Mouse (Mus musculus): ENCODE measurements at regions not wholly inside any gene's neighbourhood (a gene's known extent, or its start where the extent isn't known, plus 50 kb on each side); places are given as distances from the start of the nearest gene placed in this dataset.
A peak's percentile ranks its signal among the peaks of the same experiment; 100 is the strongest.

DNA sequence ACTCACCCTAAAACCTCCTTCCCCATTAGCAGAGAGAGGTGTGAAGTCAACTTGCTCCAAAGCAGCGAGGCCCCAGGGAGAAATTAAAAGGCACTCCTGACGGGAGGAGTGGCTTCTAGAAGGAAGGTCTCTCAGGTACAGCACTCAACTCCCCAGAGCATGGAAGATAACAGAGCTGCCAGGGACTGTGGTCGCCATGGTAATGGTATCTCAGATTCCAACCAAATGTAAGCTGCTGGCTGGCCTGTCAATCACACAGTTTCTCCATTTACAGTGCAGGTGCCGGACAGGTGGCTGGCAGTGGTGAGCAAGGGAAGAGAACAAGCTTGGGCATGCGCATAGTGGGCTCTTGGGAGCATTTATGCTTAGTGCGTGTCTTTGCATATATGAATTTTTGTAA lies 213.5 kb upstream of the Bcor start:
- no peak overlapping the region for H3K4me2 ChIP-seq

DNA sequence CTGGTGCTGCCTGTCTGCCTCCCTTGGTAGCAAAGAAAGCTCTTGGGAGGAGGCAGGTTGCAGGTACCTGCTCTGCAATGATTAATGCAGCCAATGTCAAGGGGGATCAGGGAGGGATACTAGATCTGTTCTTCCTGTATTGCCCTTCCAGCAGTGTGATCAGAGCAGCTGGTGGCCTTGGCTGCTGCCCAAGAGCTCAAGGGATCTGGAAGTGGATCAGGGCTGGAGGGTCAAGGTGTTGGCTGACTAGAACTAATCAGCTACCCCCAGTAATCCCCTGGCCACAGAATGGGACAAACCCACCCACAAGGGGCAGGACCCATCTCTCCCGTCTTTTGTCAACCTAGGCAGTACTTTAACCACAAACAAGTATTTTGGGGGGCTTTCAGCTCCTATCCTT lies 211.8 kb upstream of the Atp6ap2 start:
- H3K9ac ChIP-seq, result no peak overlapping the region
- no peaks in the 10 kb centered on the region for H3K9me3 ChIP-seq (replicated peaks)
- H3K4me3 ChIP-seq (replicated peaks), result no peak overlapping the region
- H3K4me2 ChIP-seq, result no peak overlapping the region
- DNase-seq (no peak), ATAC-seq (ENCODE audit: low read depth) (no peak)
- no peaks in the 10 kb centered on the region for H3K4me1 ChIP-seq (replicated peaks)
- H3K36me3 ChIP-seq, result no peaks in the 10 kb centered on the region
- peak overlapping the region; percentile 59 for H3K27ac ChIP-seq
- no peaks in the 10 kb centered on the region; the same call in 1 of the 2 replicates for H3K27me3 ChIP-seq
- 39% methylated on average over 1 of the region's 1 CpGs for WGBS (ENCODE audit: insufficient replicate concordance)

More for the DNA sequence above, 213.5 kb upstream of the Bcor start:
- no peaks in the 10 kb centered on the region for H3K9me3 ChIP-seq (replicated peaks)
- DNase-seq (no peak), ATAC-seq (ENCODE audit: low read depth) (no peak)
- no peaks in the 10 kb centered on the region for H3K36me3 ChIP-seq
- no peak overlapping the region for H3K4me3 ChIP-seq (replicated peaks)
- no peak overlapping the region for H3K27ac ChIP-seq
- no peaks in the 10 kb centered on the region for H3K4me1 ChIP-seq (replicated peaks)
- 56% methylated on average over 6 of the region's 6 CpGs for WGBS (ENCODE audit: insufficient replicate concordance)
- no peaks in the 10 kb centered on the region; the same call in 1 of the 2 replicates for H3K27me3 ChIP-seq
- no peak overlapping the region for H3K9ac ChIP-seq

DNA sequence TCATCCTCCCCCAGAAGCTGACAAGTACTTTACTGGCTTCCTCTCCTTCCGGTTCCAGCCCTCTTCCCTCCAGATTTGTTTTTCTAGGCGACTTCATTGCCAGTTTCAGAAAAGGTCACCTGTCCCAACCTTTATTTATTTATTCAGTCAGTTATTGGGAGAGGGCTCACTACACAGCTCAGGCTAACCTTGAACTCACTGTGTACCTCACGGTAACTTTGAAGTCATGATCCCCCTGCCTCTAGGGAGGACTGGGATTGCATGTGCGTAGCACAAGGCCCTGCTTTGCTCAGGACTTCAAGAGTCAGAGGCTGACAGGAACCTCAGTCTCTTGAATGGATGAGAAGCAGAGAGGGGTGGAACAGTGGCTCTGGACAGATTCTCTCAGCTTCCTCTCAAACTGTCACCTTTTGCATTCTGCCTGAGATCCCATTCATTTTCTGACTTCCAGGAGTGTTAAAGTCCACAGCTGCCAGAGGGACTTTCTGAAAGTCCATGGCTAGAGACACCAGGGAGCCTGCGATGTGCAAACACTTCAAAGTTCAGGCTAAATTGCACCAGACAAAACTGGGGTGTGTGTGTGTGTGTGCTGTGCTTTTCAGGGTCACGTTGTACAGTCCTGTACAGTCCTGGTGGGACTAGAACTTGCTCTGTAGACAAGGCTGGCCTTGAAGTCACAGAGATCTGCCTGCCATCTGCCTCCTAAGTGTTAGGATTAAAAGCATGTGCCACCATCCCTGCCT lies 211.2 kb upstream of the Atp6ap2 start:
- peak; percentile 61; the same call in 1 of the 2 replicates for ATAC-seq (ENCODE audit: low read depth)

GRCm38 (mm10) chrX:12377441-12377840 lies 210.2 kb upstream of the Atp6ap2 start:
- ATAC-seq (ENCODE audit: low read depth), result no peak
- Histone ChIP-seq H3K27me3 (no peaks in the 10 kb centered on the region; the same call in 1 of the 2 replicates), H3K4me1 (replicated peaks) (no peaks in the 10 kb centered on the region)

More for the DNA sequence above, 211.2 kb upstream of the Atp6ap2 start:
- H3K36me3 ChIP-seq, result no peaks in the 10 kb centered on the region
- no peaks in the 10 kb centered on the region for H3K4me1 ChIP-seq (replicated peaks)
- no peak overlapping the region for H3K4me3 ChIP-seq (replicated peaks)
- H3K9me3 ChIP-seq (replicated peaks), result no peaks in the 10 kb centered on the region
- 57% methylated on average over 6 of the region's 6 CpGs for WGBS (ENCODE audit: insufficient replicate concordance)
- no peak for DNase-seq
- no peak overlapping the region for H3K4me2 ChIP-seq
- no peaks in the 10 kb centered on the region; the same call in 1 of the 2 replicates for H3K27me3 ChIP-seq
- H3K9ac ChIP-seq, result no peak overlapping the region
- peak overlapping the region; percentile 59 for H3K27ac ChIP-seq

DNA sequence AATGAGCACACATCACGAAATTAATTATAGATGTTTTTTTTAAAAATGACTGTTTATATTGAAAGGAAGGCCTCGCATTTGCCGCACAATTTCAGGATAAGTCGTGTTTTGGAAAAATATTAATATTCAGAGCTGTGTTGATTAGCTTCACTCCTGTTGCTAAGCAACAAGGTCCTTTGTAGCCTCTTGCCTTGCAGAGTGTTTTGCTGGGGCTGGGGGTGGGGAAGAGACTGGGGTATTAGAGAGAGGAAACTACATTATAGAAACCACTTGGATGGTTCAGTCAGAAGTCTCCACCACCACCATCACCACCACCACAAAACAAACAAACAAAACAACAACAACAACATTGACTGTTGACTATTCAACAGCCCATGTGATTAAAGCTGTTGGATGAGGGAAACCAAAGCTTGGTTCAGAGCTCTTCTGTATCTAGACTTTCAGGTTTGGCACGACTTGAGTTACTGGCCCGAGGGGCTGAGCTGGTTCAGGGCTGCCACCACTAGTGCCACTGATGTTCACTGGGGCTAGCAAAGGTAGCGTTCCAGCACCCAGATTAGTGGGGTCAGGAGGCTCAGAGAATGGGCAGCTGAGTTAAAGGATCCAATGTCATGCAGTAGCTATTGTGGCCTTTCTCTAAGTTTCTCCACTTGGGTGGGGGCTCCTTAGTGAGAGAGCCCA lies 195.3 kb upstream of the Atp6ap2 start:
- Histone ChIP-seq H3K36me3 (no peaks in the 10 kb centered on the region), H3K4me1 (replicated peaks) (no peaks in the 10 kb centered on the region), H3K27ac (no peak overlapping the region), H3K9me3 (replicated peaks) (no peaks in the 10 kb centered on the region), H3K9ac (no peak overlapping the region), H3K4me3 (replicated peaks) (no peak overlapping the region), H3K4me2 (no peak overlapping the region), H3K27me3 (no peaks in the 10 kb centered on the region)
- WGBS (ENCODE audit: insufficient replicate concordance), result 76% methylated on average over 7 of the region's 7 CpGs
- ATAC-seq (ENCODE audit: low read depth) (no peak), DNase-seq (no peak)

More at GRCm38 (mm10) chrX:12377441-12377840, 210.2 kb upstream of the Atp6ap2 start:
- Histone ChIP-seq H3K9me3 (replicated peaks) (no peaks in the 10 kb centered on the region), H3K9ac (no peak overlapping the region), H3K27ac (no peak overlapping the region), H3K4me3 (replicated peaks) (no peak overlapping the region), H3K36me3 (no peaks in the 10 kb centered on the region), H3K4me2 (no peak overlapping the region)
- 52% methylated on average over 7 of the region's 7 CpGs for WGBS (ENCODE audit: insufficient replicate concordance)
- no peak for DNase-seq

GRCm38 (mm10) chrX:12409319-12409718 lies 178.3 kb upstream of the Atp6ap2 start:
- ATAC-seq (ENCODE audit: low read depth), result no peak
- H3K36me3 ChIP-seq, result no peaks in the 10 kb centered on the region
- no peak overlapping the region for H3K4me2 ChIP-seq
- no peak overlapping the region for H3K4me3 ChIP-seq (replicated peaks)
- no peaks in the 10 kb centered on the region for H3K4me1 ChIP-seq (replicated peaks)
- no peak overlapping the region for H3K9ac ChIP-seq
- no peaks in the 10 kb centered on the region for H3K27me3 ChIP-seq
- DNase-seq, result no peak
- WGBS (ENCODE audit: insufficient replicate concordance), result 48% methylated on average over 3 of the region's 3 CpGs
- H3K9me3 ChIP-seq (replicated peaks), result no peaks in the 10 kb centered on the region
- no peak overlapping the region for H3K27ac ChIP-seq

- WGBS (ENCODE audit: insufficient replicate concordance), result 61% methylated on average over 6 of the region's 6 CpGs
- Histone ChIP-seq H3K36me3 (no peaks in the 10 kb centered on the region), H3K4me3 (replicated peaks) (no peak overlapping the region), H3K9ac (no peak overlapping the region), H3K27ac (no peak overlapping the region), H3K4me2 (no peak overlapping the region), H3K4me1 (replicated peaks) (no peaks in the 10 kb centered on the region), H3K27me3 (no peaks in the 10 kb centered on the region), H3K9me3 (replicated peaks) (no peaks in the 10 kb centered on the region)
- ATAC-seq (ENCODE audit: low read depth) (no peak), DNase-seq (no peak)
Measured at GRCm38 (mm10) chrX:12425566-12425965, 162.0 kb upstream of the Atp6ap2 start.

- Histone ChIP-seq H3K4me1 (replicated peaks) (no peaks in the 10 kb centered on the region), H3K4me2 (no peak overlapping the region), H3K36me3 (no peaks in the 10 kb centered on the region), H3K4me3 (replicated peaks) (no peak overlapping the region), H3K27ac (no peak overlapping the region), H3K9ac (no peak overlapping the region), H3K27me3 (no peaks in the 10 kb centered on the region), H3K9me3 (replicated peaks) (no peaks in the 10 kb centered on the region)
- WGBS (ENCODE audit: insufficient replicate concordance), result 71% methylated on average over 4 of the region's 4 CpGs
- ATAC-seq (ENCODE audit: low read depth) (no peak), DNase-seq (no peak)
Measured at GRCm38 (mm10) chrX:12426664-12427063, 160.9 kb upstream of the Atp6ap2 start.

DNA sequence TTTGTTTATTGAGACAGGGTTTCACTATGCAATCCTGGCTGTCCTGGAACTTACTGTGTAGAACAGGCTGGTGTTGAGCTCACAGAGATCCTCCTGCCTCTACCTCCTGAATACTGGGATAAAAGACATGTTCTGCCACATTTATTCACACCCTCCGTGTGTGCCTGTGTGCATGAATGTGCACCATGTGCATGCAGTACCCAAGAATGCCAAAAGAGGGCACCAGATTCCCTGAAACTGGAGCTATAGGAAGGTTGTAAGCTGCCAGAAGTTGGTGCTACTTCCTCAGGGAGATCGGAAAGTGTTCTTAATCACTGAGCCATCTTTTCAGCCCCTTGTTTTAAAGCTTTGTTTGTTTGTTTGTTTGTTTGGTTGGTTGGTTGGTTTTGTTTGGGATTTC lies 155.3 kb upstream of the Atp6ap2 start:
- Histone ChIP-seq H3K4me2 (no peak overlapping the region), H3K4me3 (replicated peaks) (no peak overlapping the region), H3K36me3 (no peaks in the 10 kb centered on the region), H3K27me3 (no peaks in the 10 kb centered on the region), H3K4me1 (replicated peaks) (no peaks in the 10 kb centered on the region), H3K27ac (no peak overlapping the region), H3K9me3 (replicated peaks) (no peaks in the 10 kb centered on the region; the same call in 1 of the 2 replicates), H3K9ac (no peak overlapping the region)
- 59% methylated on average over 2 of the region's 2 CpGs for WGBS (ENCODE audit: insufficient replicate concordance)
- ATAC-seq (ENCODE audit: low read depth), result no peak
- DNase-seq, result no peak

GRCm38 (mm10) chrX:12435656-12436055 lies 151.9 kb upstream of the Atp6ap2 start:
- H3K36me3 ChIP-seq, result no peaks in the 10 kb centered on the region
- H3K4me3 ChIP-seq (replicated peaks), result no peak overlapping the region
- no peaks in the 10 kb centered on the region for H3K4me1 ChIP-seq (replicated peaks)
- H3K4me2 ChIP-seq, result no peak overlapping the region
- no peak overlapping the region for H3K9ac ChIP-seq
- 60% methylated on average over 8 of the region's 8 CpGs for WGBS (ENCODE audit: insufficient replicate concordance)
- ATAC-seq (ENCODE audit: low read depth) (no peak), DNase-seq (no peak)
- H3K27me3 ChIP-seq, result no peaks in the 10 kb centered on the region
- H3K27ac ChIP-seq, result no peak overlapping the region
- no peaks in the 10 kb centered on the region; the same call in 1 of the 2 replicates for H3K9me3 ChIP-seq (replicated peaks)

DNA sequence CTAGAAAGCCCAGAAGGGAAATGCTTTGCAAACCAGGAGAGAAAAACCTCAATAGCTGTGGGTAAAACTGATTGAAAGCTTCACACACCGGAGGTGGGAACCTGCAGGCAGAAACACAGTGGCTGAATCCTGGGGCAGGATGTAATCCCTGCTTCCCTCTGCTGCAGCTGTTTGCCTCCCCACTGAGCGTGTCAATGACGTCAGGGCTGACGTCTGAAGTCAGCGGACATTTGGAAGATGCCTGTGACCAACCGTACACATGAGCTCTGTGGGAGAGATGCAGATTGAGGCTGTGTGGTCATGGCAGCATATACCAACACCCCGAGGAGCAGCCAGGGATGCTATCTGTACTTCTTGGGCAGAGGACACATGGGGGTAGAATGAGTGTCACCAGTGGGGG lies 151.5 kb upstream of the Atp6ap2 start:
- Histone ChIP-seq H3K4me3 (replicated peaks) (no peak overlapping the region), H3K4me2 (no peak overlapping the region), H3K9me3 (replicated peaks) (no peaks in the 10 kb centered on the region; the same call in 1 of the 2 replicates), H3K36me3 (no peaks in the 10 kb centered on the region), H3K27ac (no peak overlapping the region), H3K27me3 (no peaks in the 10 kb centered on the region), H3K4me1 (replicated peaks) (no peaks in the 10 kb centered on the region), H3K9ac (no peak overlapping the region)
- WGBS (ENCODE audit: insufficient replicate concordance), result 37% methylated on average over 7 of the region's 7 CpGs
- DNase-seq, result no peak
- no peak for ATAC-seq (ENCODE audit: low read depth)
